Mouse (Mus musculus) neural tube, embryonic 13.5 days (tissue): ENCODE data around the gene Kl. TPM values are rescaled to one million over a fixed set of nuclear protein-coding genes. Genes with fewer than 3 reads are reported as not detected.
A peak's percentile ranks its signal among the peaks of the same experiment; 100 is the strongest.

Experiments used
- ATAC-seq: fragments of 200-750 bp; cut with Nextera tagmentation; 2 replicates; pipeline ENCODE4 v1.8.0; 2017; ENCODE audit warnings: low read depth, mild to moderate bottlenecking, moderate TSS enrichment, moderate library complexity
- H3K27ac ChIP-seq: fragments of 300-500 bp; sonication (generic); replicated peaks from 2 replicates; pipeline ENCODE4 v1.5.1; 2015; ENCODE audit warnings: moderate library complexity, mild to moderate bottlenecking, inconsistent platforms
- H3K27me3 ChIP-seq: fragments of 300-500 bp; sonication (generic); 2 replicates; pipeline ENCODE4 v1.6.1; 2015; ENCODE audit warnings: mild to moderate bottlenecking, inconsistent platforms
- H3K36me3 ChIP-seq: fragments of 300-500 bp; sonication (generic); 2 replicates; pipeline ENCODE4 v1.6.1; 2015; ENCODE audit warnings: mild to moderate bottlenecking, inconsistent platforms
- H3K4me1 ChIP-seq: fragments of 300-500 bp; sonication (generic); replicated peaks from 2 replicates; pipeline ENCODE4 v1.6.1; 2015; ENCODE audit warnings: inconsistent platforms
- H3K4me2 ChIP-seq: fragments of 300-500 bp; sonication (generic); 2 replicates; pipeline ENCODE4 v1.6.1; 2015; ENCODE audit warnings: inconsistent platforms, mild to moderate bottlenecking, moderate library complexity
- H3K4me3 ChIP-seq: fragments of 300-500 bp; sonication (generic); 2 replicates; pipeline ENCODE4 v1.5.1; 2015; ENCODE audit warnings: mild to moderate bottlenecking, inconsistent platforms
- H3K9ac ChIP-seq: fragments of 300-500 bp; sonication (generic); 2 replicates; pipeline ENCODE4 v1.6.1; 2015; ENCODE audit warnings: moderate library complexity, mild to moderate bottlenecking, inconsistent platforms
- H3K9me3 ChIP-seq: fragments of 300-500 bp; sonication (generic); 2 replicates; pipeline ENCODE4 v1.6.1; 2016; ENCODE audit warnings: inconsistent platforms
- WGBS: fragments of 180-500 bp; shearing (Covaris S2); methylation state at CpG from one replicate; pipeline ENCODE4 v1.1.7; 2015; 5-methylcytosine and 5-hydroxymethylcytosine counted together
- polyA plus RNA-seq: library from polyadenylated mRNA; unstranded; fragments of >200 nt; fragmentation: Nextera tagmentation; extraction: Ambion mirVana; gene quantifications from 2 replicates; pipeline ENCODE4 v1.2.1, GENCODE M21; 2015

Kl gene
- polyA plus RNA-seq: 0.46 and 0.58 TPM in 2 replicates

DNA sequence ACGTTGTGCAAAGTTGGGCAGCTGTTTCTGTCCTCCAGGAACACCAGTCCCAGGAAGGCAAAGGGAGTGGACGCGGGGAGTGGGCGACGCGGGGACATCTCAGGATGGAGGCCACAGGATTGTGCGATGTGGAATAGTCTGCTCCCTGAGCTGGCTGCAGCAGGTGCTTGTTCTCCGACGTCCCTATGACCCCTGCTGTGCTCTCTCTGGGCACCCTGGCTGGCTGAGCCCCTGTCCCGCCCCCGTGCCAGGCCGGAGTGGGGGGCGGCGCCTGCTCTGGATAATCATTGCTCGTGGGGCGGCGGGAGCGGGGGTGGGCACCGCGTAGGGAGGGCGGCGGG, at the start of gene Kl:
TSS of gene Kl (plus strand) at position 280 of the 341 bp plus-strand sequence.
- H3K4me2 ChIP-seq: peak within 1 kb of the TSS; percentile 76

DNA sequence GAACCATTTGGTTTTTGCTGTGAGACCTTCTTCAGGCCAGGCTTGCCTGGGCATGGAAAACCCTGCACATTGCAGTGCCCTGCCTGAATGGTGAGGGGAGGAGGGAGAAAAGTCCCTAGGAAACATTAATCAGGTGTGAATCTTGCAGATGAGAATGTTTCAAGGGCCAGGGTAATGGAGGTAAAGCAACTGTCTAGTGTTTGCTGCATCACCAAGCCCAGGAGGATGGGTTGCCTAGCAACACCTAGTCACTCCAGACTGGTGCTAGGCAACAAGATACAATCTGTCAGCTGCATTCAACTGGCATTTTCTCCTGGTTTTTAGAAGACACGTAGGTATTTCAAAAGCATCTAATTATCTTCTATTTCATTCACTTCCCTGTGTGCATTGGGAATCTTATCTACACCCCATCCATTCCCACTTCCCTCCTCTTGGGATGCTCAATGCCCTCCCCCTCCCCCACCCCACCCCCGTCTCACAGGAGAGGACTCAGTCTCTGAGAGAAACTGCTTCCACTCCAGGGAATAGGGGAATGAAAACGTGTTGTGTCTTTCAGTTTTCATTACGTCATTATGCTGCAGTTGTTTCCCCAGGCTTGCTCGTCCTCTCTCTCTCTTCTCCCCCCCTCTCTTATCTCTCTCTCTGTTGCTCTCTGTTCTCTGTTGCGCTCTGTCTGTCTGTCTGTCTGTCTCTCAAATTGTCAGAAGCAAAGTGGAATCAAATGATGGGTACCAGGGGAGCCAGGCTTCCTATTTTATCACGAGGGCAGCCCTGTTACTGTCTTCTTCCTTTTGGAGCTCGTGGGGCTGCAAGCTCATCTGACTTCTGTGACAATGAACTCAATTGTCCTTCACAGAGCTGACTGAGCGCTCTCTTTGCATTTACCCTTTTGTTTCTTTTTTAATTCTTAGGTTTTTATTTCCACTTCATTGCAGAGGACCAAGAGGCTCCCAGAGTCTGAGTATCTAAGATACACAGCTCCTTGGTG, 46.1 kb upstream of the Kl start:
- Histone ChIP-seq H3K9me3 (no peaks in the 10 kb centered on the region), H3K4me2 (peak overlapping the region; percentile 40), H3K36me3 (no peaks in the 10 kb centered on the region), H3K27ac (peak overlapping the region; percentile 93), H3K9ac (peak overlapping the region; percentile 60), H3K4me1 (peaks cover 26% of the 10 kb centered on the region), H3K27me3 (no peaks in the 10 kb centered on the region), H3K4me3 (peak overlapping the region; percentile 10; the same call in 1 of the 2 replicates)
- peak; percentile 98 for ATAC-seq
- whole genome bisulfite sequencing: 13% methylated on average over 9 of the region's 9 CpGs

More for the DNA sequence above, at the start of gene Kl:
- peak; percentile 51 for ATAC-seq
- Histone ChIP-seq H3K9me3 (no peaks in the 10 kb centered on the region), H3K4me1 (peaks cover 16% of the 10 kb centered on the region), H3K27me3 (peaks cover 48% of the 10 kb centered on the region), H3K9ac (peak within 1 kb of the TSS; percentile 73), H3K36me3 (no peaks in the 10 kb centered on the region), H3K27ac (no peak within 1 kb of the TSS), H3K4me3 (peak within 1 kb of the TSS; percentile 54)
- under 1% methylated on average over 20 of the region's 22 CpGs for WGBS

DNA sequence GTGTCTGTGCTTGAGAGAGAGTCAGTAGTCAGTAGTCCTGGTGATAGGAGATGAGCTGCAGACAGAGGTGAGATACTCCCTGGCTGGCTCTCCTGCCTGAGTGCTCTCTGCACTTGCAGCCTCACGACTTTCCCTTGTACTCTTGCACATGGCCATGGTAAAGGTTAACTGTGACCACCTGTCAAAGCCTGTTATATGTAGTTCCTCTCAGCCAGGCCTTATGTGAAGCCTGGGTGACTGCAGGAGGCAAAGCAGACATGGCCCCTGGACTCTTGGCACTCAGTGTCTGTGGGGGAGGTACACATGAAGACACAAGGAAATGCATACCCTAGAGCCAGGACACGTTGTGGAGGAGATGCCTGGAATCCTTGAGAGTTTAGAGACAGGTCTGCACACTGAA, 40.3 kb upstream of the Kl start:
- H3K27ac ChIP-seq: no peak overlapping the region
- no peaks in the 10 kb centered on the region for H3K36me3 ChIP-seq
- H3K4me1 ChIP-seq: peaks cover 5% of the 10 kb centered on the region
- 53% methylated on average over 2 of the region's 2 CpGs for WGBS
- ATAC-seq: no peak
- H3K4me3 ChIP-seq: no peak overlapping the region
- no peak overlapping the region for H3K4me2 ChIP-seq
- no peaks in the 10 kb centered on the region for H3K27me3 ChIP-seq
- H3K9ac ChIP-seq: no peak overlapping the region
- no peaks in the 10 kb centered on the region for H3K9me3 ChIP-seq

DNA sequence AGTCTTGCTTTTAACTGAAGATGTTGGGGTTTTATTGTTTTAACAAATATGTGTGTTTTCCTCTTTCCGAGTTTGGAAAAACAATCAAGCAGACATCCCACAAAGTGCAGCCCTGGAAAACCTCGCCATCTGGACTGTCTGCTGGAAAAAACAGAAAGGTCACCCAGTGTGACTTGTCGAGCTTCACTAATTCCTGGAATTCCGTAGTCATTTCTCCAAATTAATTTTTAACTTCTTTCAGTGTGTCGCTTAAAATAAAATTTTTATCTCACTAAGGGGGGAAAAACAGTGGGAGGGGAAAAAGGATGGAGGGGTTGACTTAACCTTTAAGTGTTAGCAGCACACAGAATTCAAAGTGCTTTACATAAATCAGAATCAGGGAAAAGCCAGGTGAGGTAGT, 39.8 kb upstream of the Kl start:
- Histone ChIP-seq H3K9ac (no peak overlapping the region), H3K4me3 (no peak overlapping the region), H3K4me2 (no peak overlapping the region), H3K4me1 (0 out of 2 replicates have a peak, but pooled peaks cover under 1% of the 10 kb centered on the region), H3K9me3 (no peaks in the 10 kb centered on the region), H3K36me3 (no peaks in the 10 kb centered on the region), H3K27ac (no peak overlapping the region), H3K27me3 (no peaks in the 10 kb centered on the region)
- ATAC-seq: no peak
- WGBS: 51% methylated on average over 5 of the region's 5 CpGs

DNA sequence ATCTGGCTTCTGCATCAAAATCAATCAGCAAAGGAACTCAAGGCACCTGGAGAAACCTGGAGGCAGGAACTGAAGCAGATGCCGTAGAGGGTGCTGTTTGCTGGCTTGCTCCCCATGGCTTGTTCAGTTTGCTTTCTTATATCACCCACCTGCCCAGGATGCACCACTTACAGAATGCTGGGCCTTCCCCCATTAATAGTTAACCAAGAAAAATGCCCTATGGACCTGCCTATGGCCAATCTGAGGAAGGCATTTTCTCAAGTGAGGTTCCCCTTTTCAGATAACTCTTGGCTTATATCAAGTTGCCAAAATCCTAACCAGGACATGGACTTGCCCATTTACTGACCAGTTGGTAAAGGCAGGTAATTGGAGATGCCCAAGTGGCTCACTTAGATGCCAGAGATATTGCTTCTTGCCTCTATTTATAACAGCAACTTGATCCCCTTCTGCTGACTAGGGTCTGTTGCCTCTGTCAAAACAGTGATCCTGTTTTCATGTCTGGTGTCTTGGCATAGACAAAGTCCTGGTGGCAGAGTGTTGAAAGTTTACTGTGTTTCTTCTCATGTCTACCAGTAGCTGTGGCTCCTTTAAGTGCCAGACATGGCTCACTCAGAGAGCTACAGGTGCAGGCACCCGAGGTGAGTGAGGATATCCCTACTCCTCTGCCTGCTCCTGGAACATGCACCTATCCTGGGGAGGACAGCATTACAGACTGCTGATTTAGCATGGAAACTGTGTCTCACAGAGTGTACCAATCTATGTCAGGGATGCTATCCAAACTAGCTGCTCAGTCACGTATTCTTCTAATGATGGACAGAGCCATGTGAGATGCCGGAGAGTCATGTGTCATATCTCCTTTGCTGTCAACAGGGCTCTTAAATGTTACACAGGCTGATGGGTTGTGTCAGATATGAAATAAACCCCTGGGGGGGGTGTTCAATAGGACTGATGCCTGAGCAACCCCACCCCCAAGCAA, 37.0 kb upstream of the Kl start:
- Histone ChIP-seq H3K36me3 (no peaks in the 10 kb centered on the region), H3K4me3 (no peak overlapping the region), H3K9ac (no peak overlapping the region), H3K9me3 (no peaks in the 10 kb centered on the region), H3K27ac (no peak overlapping the region), H3K27me3 (no peaks in the 10 kb centered on the region), H3K4me2 (no peak overlapping the region), H3K4me1 (no peaks in the 10 kb centered on the region)
- no peak for ATAC-seq
- 93% methylated on average over 4 of the region's 4 CpGs for WGBS

DNA sequence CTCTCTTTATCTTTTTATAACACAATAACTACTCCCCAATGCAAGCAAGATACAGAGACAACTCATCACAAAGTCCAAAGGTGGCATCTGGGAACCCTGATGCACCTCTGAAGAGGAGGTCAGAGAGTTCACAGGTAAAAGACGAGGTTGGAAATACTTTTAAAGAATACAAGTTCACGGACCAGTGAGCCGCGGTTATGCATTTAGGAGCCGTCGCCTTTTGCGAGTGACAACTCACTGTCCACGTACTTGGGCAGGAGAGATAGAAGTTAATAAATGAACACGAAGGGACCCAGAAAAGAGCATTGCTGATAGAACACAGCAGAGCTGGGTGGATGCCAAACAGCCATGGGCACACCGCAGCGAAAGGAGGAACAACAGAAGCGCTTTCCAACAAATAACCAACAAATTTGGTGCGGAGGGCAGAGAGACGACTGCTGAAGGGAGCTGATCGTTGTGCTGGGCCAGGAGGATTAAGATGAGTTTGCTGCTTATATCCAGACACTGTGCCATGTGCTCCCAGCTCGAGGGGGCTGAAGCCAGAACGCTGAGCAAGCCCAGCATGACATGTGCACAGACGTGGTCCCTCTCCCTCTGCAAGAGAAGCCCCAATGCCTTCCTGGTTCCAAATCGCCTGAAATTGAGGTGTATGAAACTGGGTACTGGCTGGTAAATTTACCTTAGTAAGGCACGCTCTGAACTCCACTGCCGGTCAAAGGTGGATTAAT, 35.1 kb upstream of the Kl start:
- Histone ChIP-seq H3K9ac (no peak overlapping the region), H3K36me3 (no peaks in the 10 kb centered on the region), H3K27ac (no peak overlapping the region), H3K9me3 (no peaks in the 10 kb centered on the region), H3K4me1 (no peaks in the 10 kb centered on the region), H3K4me3 (no peak overlapping the region), H3K4me2 (no peak overlapping the region), H3K27me3 (no peaks in the 10 kb centered on the region)
- no peak for ATAC-seq
- 77% methylated on average over 21 of the region's 21 CpGs for WGBS

DNA sequence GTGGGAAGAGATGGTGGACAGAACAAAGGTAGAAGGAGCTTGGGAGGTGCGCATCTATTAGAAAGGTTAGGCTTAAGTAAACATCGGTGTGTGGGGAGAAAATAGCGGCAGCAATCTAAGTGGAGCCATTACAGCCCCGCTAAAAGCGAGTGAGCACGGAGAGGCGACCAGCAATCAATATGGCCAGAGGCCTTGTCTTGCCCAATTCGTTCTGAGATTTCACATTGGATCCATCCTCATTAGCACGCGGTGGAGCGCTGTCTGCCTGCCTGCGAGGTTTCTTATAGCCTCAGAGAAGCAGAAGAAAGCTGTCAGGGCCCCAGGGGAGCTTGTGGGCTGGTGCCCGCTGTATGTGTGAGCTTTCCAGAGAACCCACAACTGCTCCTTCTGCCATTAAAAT, 33.8 kb upstream of the Kl start:
- no peaks in the 10 kb centered on the region for H3K36me3 ChIP-seq
- no peak overlapping the region for H3K9ac ChIP-seq
- H3K27me3 ChIP-seq: no peaks in the 10 kb centered on the region
- WGBS: 69% methylated on average over 13 of the region's 13 CpGs
- no peaks in the 10 kb centered on the region for H3K4me1 ChIP-seq
- no peaks in the 10 kb centered on the region for H3K9me3 ChIP-seq
- 0 out of 2 replicates have a peak, but pooled peaks have one; percentile 23 for ATAC-seq
- no peak overlapping the region for H3K4me3 ChIP-seq
- H3K27ac ChIP-seq: peak overlapping the region; percentile 33; the same call in 1 of the 2 replicates
- H3K4me2 ChIP-seq: no peak overlapping the region

DNA sequence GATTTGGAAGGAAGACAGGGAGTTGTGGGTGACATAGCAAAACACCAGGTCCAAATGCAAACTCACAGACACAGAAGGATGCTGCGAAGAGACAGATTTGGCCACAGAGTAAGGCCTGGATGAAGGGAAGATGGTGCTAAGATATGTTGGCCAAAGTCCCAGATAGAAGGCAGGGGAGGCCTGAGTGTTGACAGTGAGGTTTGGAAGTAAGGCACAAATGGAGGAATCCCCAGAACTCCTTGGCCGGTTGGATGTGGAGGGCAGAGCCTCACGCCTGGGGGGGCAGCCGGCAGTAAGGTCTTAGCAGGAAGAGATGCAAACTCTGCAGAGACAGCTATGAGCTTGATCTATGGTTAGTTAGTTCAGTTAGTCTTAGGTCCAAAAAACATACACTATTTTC, 33.1 kb upstream of the Kl start:
- no peak for ATAC-seq

DNA sequence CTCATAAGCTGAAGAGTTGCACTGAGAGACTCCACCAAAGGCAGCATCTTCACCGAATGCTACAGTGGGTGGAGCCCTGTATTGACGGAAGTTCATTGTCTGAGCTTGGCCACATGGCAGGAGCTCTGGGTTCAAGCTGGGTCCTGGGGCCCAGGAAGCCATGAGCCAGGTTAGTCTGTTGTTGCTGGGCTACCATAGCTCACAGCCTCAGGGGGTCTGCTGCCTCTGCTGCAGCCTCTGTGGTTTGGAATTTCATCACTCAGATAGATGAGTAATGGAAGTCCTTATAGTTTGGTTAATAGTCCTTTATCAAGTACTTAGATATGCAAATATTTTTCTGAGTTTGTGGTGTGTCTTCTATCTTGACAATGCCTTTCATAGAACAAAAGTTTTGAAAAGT, 32.4 kb upstream of the Kl start:
- WGBS: 55% methylated on average over 2 of the region's 2 CpGs

More for the DNA sequence above, 33.1 kb upstream of the Kl start:
- Histone ChIP-seq H3K36me3 (no peaks in the 10 kb centered on the region), H3K4me3 (no peak overlapping the region), H3K27me3 (no peaks in the 10 kb centered on the region), H3K9ac (no peak overlapping the region), H3K9me3 (no peaks in the 10 kb centered on the region), H3K4me2 (no peak overlapping the region), H3K27ac (no peak overlapping the region), H3K4me1 (no peaks in the 10 kb centered on the region)
- WGBS: 90% methylated on average over 4 of the region's 4 CpGs

DNA sequence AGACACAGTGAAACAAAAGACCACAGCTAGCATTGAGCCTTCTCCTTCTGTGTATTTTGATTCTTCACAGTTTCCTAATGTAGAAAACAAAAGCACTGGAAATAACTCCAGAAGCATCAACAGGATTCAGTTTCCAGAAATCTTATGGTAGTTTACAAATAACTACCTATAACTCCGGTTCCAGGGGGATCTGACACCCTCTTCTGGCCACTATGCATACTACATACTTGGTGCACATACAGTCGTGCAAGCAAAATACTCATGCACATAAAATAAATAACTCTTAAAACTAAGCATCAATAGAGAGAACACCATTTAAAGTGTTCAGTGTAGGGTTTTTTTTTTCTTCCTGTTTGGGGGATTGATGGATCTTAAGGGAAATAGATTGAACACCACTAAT, 23.0 kb upstream of the Kl start:
- no peak overlapping the region for H3K4me3 ChIP-seq
- no peaks in the 10 kb centered on the region for H3K4me1 ChIP-seq
- H3K27ac ChIP-seq: no peak overlapping the region
- no peak overlapping the region for H3K4me2 ChIP-seq
- WGBS: 86% methylated on average over 2 of the region's 2 CpGs
- ATAC-seq: no peak
- no peaks in the 10 kb centered on the region for H3K36me3 ChIP-seq
- H3K9me3 ChIP-seq: no peaks in the 10 kb centered on the region
- no peaks in the 10 kb centered on the region for H3K27me3 ChIP-seq
- H3K9ac ChIP-seq: no peak overlapping the region

More for the DNA sequence above, 32.4 kb upstream of the Kl start:
- no peaks in the 10 kb centered on the region for H3K36me3 ChIP-seq
- H3K27me3 ChIP-seq: no peaks in the 10 kb centered on the region
- no peak overlapping the region for H3K27ac ChIP-seq
- H3K4me2 ChIP-seq: no peak overlapping the region
- H3K9me3 ChIP-seq: no peaks in the 10 kb centered on the region
- no peak for ATAC-seq
- no peak overlapping the region for H3K4me3 ChIP-seq
- H3K4me1 ChIP-seq: no peaks in the 10 kb centered on the region
- H3K9ac ChIP-seq: no peak overlapping the region

DNA sequence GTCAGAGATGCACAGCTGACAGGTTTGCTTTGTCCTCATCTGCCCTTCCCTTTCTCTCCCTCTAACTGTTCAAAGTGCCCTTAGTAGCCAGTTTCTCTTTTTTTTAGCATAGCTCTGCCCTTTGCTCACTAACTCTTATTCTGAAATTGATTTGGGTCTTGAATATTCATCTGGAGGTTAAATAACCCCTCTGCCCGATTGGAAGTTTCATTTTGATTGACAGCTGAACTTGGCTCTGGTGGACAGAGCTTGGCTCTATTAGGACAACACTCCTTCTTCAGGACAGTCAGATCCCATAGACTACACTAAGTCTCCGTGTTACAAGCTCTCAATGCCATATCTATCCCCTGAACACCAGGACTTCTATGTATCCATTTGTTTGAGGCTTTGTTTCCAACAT, 19.8 kb upstream of the Kl start:
- Histone ChIP-seq H3K27ac (no peak overlapping the region), H3K4me1 (peaks cover 5% of the 10 kb centered on the region; the same call in 1 of the 2 replicates), H3K4me3 (no peak overlapping the region), H3K36me3 (no peaks in the 10 kb centered on the region), H3K9ac (no peak overlapping the region), H3K9me3 (no peaks in the 10 kb centered on the region), H3K4me2 (no peak overlapping the region), H3K27me3 (no peaks in the 10 kb centered on the region)
- WGBS: 78% methylated on average over 2 of the region's 2 CpGs
- ATAC-seq: no peak
